Comparison of ENCODE assay signal across 9 mouse cellular contexts in genomic region chr2:84744126-84744525, GRCm38 (mm10). TPM values are rescaled to one million over a fixed set of nuclear protein-coding genes. Genes with fewer than 3 reads are reported as not detected.
DNase-seq lines count a peak whose midpoint lies in the region; ATAC-seq lines count a peak whose summit lies in the region.
"Had no signal": no experiment of that assay in that cellular context is flagged by ENCODE, and none has a peak within 500 bp of the region (broad histone marks: within the 10 kb centered on the region; RNA-seq: fewer than 3 reads in every experiment).

No protein-coding gene starts in this region.

- 1% methylated on average over 10 of the region's 10 CpGs for WGBS in heart, embryonic 10.5 days
- 2% methylated on average over 10 of the region's 10 CpGs for WGBS in hindbrain, embryonic 12.5 days

- H3K4me2 ChIP-seq in hindbrain, embryonic 12.5 days (replicated peaks), result peak overlapping the region; percentile 89

- H3K4me1 ChIP-seq in heart, embryonic 10.5 days, result peaks cover 49% of the 10 kb centered on the region
- H3K4me1 ChIP-seq in hindbrain, embryonic 12.5 days, result peaks cover 40% of the 10 kb centered on the region

- peaks cover 25% of the 10 kb centered on the region for H3K36me3 ChIP-seq in heart, embryonic 10.5 days
- H3K36me3 ChIP-seq in hindbrain, embryonic 12.5 days, result no peaks in the 10 kb centered on the region; the same call in 1 of the 2 replicates
- H3K36me3 ChIP-seq: G1E had no signal

- H3K27ac ChIP-seq in heart, embryonic 10.5 days, result peak overlapping the region; percentile 100
- peak overlapping the region; percentile 99 for H3K27ac ChIP-seq in hindbrain, embryonic 12.5 days

- peak; percentile 13 for ATAC-seq in hindbrain, embryonic 12.5 days (ENCODE audit: low FRiP score)

- H3K27me3 ChIP-seq in heart, embryonic 10.5 days (ENCODE audit: insufficient read depth, poor library complexity, severe bottlenecking), result no peaks in the 10 kb centered on the region
- H3K27me3 ChIP-seq in hindbrain, embryonic 12.5 days, result no peaks in the 10 kb centered on the region

- H3K9ac ChIP-seq in hindbrain, embryonic 12.5 days, result peak overlapping the region; percentile 99

- H3K9me3 ChIP-seq in heart, embryonic 10.5 days, result no peaks in the 10 kb centered on the region
- H3K9me3 ChIP-seq in hindbrain, embryonic 12.5 days (replicated peaks), result no peaks in the 10 kb centered on the region
- H3K9me3 ChIP-seq: G1E had no signal

- DNase-seq in heart, embryonic 10.5 days (ENCODE audit: low spot score), result no peak
- no peak for DNase-seq in heart, adult 8-10 months (ENCODE audit: low spot score)
- DNase-seq in ZHBTc4 (ENCODE audit: low read depth, low spot score), result peak; percentile 94
- peak; percentile 27 for DNase-seq in lung, postnatal 36 days
- DNase-seq in right cerebral cortex, postnatal 36 days (ENCODE audit: low spot score in 2 of 2), result no peak
- DNase-seq in layer of hippocampus, adult 9-10 months (ENCODE audit: low spot score), result no peak
- DNase-seq in thymus, postnatal 4 days, result no peak

- H3K4me3 ChIP-seq in heart, embryonic 10.5 days, result peak overlapping the region; percentile 92
- H3K4me3 ChIP-seq in hindbrain, embryonic 12.5 days, result peak overlapping the region; percentile 87

RNA-seq across cellular contexts. Expression of gene Gm19426, which starts 0.7 kb away (rescaled TPM):
- polyA plus RNA-seq in heart, embryonic 10.5 days (2016; fragmentation: Nextera tagmentation; extraction: Ambion mirVana), result 6.9 and 7.3 TPM in 2 replicates
- total RNA-seq in heart, adult 8-10 months (2022), result 1 to 10 TPM; 1.2 to 1.8 (median 1.4) TPM
- 9.7 and 10.9 TPM in 2 replicates for polyA plus RNA-seq in hindbrain, embryonic 12.5 days (2016; fragmentation: Nextera tagmentation; extraction: Ambion mirVana)
- total RNA-seq: G1E had no signal
- polyA plus RNA-seq: G1E had no signal

RNA-seq across cellular contexts. Expression of gene Ypel4, which starts 10.3 kb away (rescaled TPM):
- polyA plus RNA-seq in heart, embryonic 10.5 days (2016; fragmentation: Nextera tagmentation; extraction: Ambion mirVana), result 6.4 and 6.8 TPM in 2 replicates
- total RNA-seq in heart, adult 8-10 months (2022), result under 1 TPM; 0.46 to 0.84 (median 0.50) TPM
- polyA plus RNA-seq in hindbrain, embryonic 12.5 days (2016; fragmentation: Nextera tagmentation; extraction: Ambion mirVana), result 21.0 and 22.4 TPM in 2 replicates

RNA-seq across cellular contexts. Expression of gene Clp1, which starts 17.0 kb away (rescaled TPM):
- 30.0 and 42.1 TPM in 2 replicates for polyA plus RNA-seq in heart, embryonic 10.5 days (2016; fragmentation: Nextera tagmentation; extraction: Ambion mirVana)
- total RNA-seq in heart, adult 8-10 months (2022), result 1 to 10 TPM; 4.0 to 6.5 (median 4.6) TPM
- 35.0 and 37.0 TPM in 2 replicates for polyA plus RNA-seq in hindbrain, embryonic 12.5 days (2016; fragmentation: Nextera tagmentation; extraction: Ambion mirVana)

RNA-seq across cellular contexts. Expression of gene Zdhhc5, which starts 29.1 kb away (rescaled TPM):
- 33.3 and 33.4 TPM in 2 replicates for polyA plus RNA-seq in heart, embryonic 10.5 days (2016; fragmentation: Nextera tagmentation; extraction: Ambion mirVana)
- 10 to 100 TPM; 59.4 to 67.2 (median 63.7) TPM for total RNA-seq in heart, adult 8-10 months (2022)
- 30.0 and 33.8 TPM in 2 replicates for polyA plus RNA-seq in hindbrain, embryonic 12.5 days (2016; fragmentation: Nextera tagmentation; extraction: Ambion mirVana)

RNA-seq across cellular contexts. Expression of gene Serping1, which starts 31.1 kb away (rescaled TPM):
- 22.0 and 28.5 TPM in 2 replicates for polyA plus RNA-seq in heart, embryonic 10.5 days (2016; fragmentation: Nextera tagmentation; extraction: Ambion mirVana)
- total RNA-seq in heart, adult 8-10 months (2022), result 10 to 100 TPM; 58.4 to 76.5 (median 69.2) TPM
- 35.4 and 43.2 TPM in 2 replicates for polyA plus RNA-seq in hindbrain, embryonic 12.5 days (2016; fragmentation: Nextera tagmentation; extraction: Ambion mirVana)
- total RNA-seq: G1E had no signal
- polyA plus RNA-seq: G1E had no signal

Comparison
In these comparisons a context has a peak if more than half of its experiments do, and no peak if none do; other contexts are left out.
1. DNase-seq: peak in ZHBTc4 (single experiment) and lung, postnatal 36 days (single experiment); none in heart, embryonic 10.5 days (single experiment), heart, adult 8-10 months (single experiment), right cerebral cortex, postnatal 36 days (0 of 2), layer of hippocampus, adult 9-10 months (single experiment) and thymus, postnatal 4 days (single experiment).